Mouse (Mus musculus) lung, adult 2 months (tissue): ENCODE results near the gene Olfr243. TPM values are rescaled to one million over a fixed set of nuclear protein-coding genes. Genes with fewer than 3 reads are reported as not detected.
"Not testable (repeated sequence)": the region's sequence is repeated elsewhere in the genome, so short reads cannot be mapped to it uniquely, and the experiment has no call there.

Experiments used
- DNase-seq: peaks from one replicate; pipeline ENCODE4 v3.0.0; 2022
- H3K4me1 ChIP-seq: fragments of 200-500 bp; 2 replicates; pipeline ENCODE4 v1.6.1; 2011; ENCODE audit warnings: low read length; ENCODE audit not compliant: control insufficient read depth, insufficient read depth
- H3K4me3 ChIP-seq: fragments of 200-500 bp; replicated peaks from 2 replicates; pipeline ENCODE3; 2011; ENCODE audit warnings: low read depth, mild to moderate bottlenecking, control low read depth, low read length; ENCODE audit errors: extremely low read depth
- CTCF ChIP-seq: fragments of 200-500 bp; IDR thresholded peaks from 2 replicates; pipeline ENCODE4 v1.5.1; 2011; ENCODE audit warnings: mild to moderate bottlenecking, low read length, control low read depth; ENCODE audit not compliant: insufficient read depth
- POLR2A ChIP-seq: fragments of 200-500 bp; IDR thresholded peaks from 2 replicates; pipeline ENCODE4 v1.6.1; 2011; ENCODE audit warnings: low read depth, mild to moderate bottlenecking, control low read depth, low read length, borderline replicate concordance; ENCODE audit errors: extremely low read depth
- WGBS: fragments of 180-500 bp; shearing (Covaris S2); methylation state at CpG from one replicate; pipeline ENCODE4 v1.1.7; 2018; 5-methylcytosine and 5-hydroxymethylcytosine counted together
- polyA plus RNA-seq: library from polyadenylated mRNA; depleted of rRNA; stranded (reverse); fragments of >200 nt; gene quantifications from 2 replicates; pipeline ENCODE4 v1.2.3, GENCODE M21; 2012; rRNA removed

The Olfr243 gene
- polyA plus RNA-seq, result not detected in 2 replicates

- TF ChIP-seq CTCF (no peak), POLR2A (no peak)
- Histone ChIP-seq H3K4me3 (no peak within 1 kb of the TSS), H3K4me1 (no peaks in the 10 kb centered on the region)
- DNase-seq, result no peak
These were observed at the start of gene Olfr243 for GRCm38 (mm10) chr7:103714371-103714770. Olfr243 (plus strand) TSS chr7:103714671.

GRCm38 (mm10) chr7:103671091-103671490, 43.4 kb upstream of the Olfr243 start, which contains the start of gene Olfr624:
Olfr624 (minus strand) TSS chr7:103671191.
- no peak within 1 kb of the TSS for H3K4me3 ChIP-seq
- no peak for TF ChIP-seq CTCF
- TF ChIP-seq POLR2A, result no peak
- WGBS, result 88% methylated on average over 2 of the region's 2 CpGs
- DNase-seq, result no peak
- no peaks in the 10 kb centered on the region for H3K4me1 ChIP-seq

DNA sequence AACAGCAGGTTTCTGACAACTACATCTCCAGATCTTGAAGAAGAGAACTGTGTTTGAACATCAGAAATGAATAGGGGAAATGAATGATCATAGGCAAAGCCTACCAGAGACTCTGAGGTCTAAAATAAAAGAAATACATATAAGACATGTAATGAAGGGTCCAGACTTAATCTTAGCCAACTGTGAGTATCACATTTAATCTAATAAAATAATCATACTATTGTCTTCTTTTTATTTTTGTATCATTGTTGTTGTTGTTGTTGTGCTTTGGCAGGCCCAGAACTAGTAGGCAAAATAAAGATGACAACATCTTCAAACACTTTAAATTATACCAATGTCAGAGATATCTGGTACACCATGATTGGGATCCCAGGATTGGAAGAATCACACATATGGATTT, 32.1 kb upstream of the Olfr243 start, which contains the start of gene Olfr625-ps1:
Olfr625-ps1 (plus strand) TSS at position 301 of the 400 bp plus-strand sequence.
- DNase-seq, result no peak
- Histone ChIP-seq H3K4me1 (no peaks in the 10 kb centered on the region), H3K4me3 (no peak within 1 kb of the TSS)
- no peak for TF ChIP-seq POLR2A
- TF ChIP-seq CTCF, result no peak

GRCm38 (mm10) chr7:103699469-103699868, 15.0 kb upstream of the Olfr243 start:
- TF ChIP-seq POLR2A (no peak), CTCF (no peak)
- 85% methylated on average over 4 of the region's 4 CpGs for WGBS
- no peaks in the 10 kb centered on the region for H3K4me1 ChIP-seq
- H3K4me3 ChIP-seq, result no peak overlapping the region
- no peak for DNase-seq

DNA sequence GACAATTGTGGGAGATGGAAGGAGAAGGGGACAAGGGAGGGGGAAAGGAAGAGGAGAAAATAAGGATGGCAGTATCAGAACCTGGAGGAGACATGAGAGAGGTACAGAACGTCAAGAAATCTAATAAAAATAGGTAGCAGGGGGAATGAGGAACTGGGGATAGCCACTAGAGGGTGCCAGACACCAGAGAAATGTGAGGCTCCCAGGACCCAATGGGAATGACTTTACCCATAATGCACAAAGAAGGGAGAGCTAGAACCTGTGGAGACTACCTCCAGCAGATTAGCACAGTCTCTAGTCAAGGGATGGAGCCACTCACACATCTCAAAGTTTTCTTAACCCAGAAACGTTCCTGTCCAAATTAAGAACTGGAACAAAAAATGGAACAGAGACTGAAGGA, 2.4 kb upstream of the Olfr243 start:
- no peak for DNase-seq
- TF ChIP-seq CTCF (no peak), POLR2A (no peak)
- WGBS, result 29% methylated on average over 2 of the region's 2 CpGs

DNA sequence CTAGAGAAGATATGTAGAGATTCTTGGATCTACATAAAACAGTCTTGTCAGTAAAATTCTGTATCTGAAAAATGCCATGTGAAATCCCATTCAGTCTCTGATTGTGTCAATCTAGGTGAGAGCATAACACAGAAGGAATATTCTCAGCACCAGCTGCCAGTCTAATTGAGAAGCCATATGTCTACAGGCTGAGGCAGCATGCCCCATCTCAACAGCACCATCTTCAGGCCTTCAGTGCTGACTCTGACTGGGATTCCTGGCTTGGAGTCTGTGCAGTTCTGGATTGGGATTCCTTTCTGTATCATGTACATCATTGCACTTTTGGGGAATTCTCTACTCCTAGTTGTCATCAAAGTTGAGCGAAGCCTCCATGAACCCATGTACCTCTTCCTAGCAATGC, 1.9 kb downstream of the Olfr243 start:
- not testable (repeated sequence) for H3K4me1 ChIP-seq, DNase-seq, H3K4me3 ChIP-seq
- WGBS, result 94% methylated on average over 1 of the region's 1 CpGs

More for the DNA sequence above, 2.4 kb upstream of the Olfr243 start:
- Histone ChIP-seq H3K4me3 (no peak overlapping the region), H3K4me1 (no peaks in the 10 kb centered on the region)

DNA sequence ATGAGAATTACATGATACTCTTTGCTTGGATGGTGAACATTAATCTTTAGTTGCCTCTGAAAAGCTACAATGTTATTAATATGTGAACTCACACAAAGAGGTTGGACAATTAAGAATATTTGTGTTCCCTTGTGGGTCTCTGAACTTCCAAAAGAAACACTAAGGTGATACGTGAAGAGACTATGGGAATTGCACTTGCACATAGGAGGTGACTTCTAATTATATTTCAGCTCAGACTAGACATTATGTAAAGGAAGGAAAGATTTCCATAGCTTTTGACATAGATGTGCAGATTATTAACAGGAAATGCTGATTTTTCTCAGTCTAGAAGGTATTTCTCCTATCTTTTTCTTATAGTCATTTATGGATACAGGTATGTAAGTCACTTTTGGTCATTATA, 15.6 kb downstream of the Olfr243 start, which contains the start of gene Olfr628:
Olfr628 (plus strand) TSS at position 301 of the 400 bp plus-strand sequence.
- WGBS, result 77% methylated on average over 1 of the region's 1 CpGs
- no peaks in the 10 kb centered on the region for H3K4me1 ChIP-seq
- no peak for TF ChIP-seq POLR2A
- TF ChIP-seq CTCF, result no peak
- no peak for DNase-seq
- no peak within 1 kb of the TSS for H3K4me3 ChIP-seq

DNA sequence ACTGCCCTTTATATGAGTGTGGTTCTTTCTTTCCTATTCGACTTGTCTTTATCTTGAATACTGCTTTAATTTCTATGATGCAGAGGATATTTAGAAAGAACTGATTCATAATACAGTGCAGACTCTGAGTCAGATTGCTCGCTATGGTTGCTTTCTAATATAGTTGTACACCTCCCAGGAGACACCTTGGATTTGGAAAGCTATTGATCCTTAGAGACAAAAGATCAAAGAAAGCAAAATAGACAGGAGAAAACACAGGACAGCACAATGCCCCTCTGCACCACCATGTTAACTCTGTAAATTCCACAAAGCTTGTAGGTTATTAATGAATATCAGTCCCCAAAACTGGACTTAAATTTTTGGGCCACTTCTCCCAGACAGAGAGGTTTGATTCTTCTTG, 30.4 kb downstream of the Olfr243 start, which contains the start of gene Olfr629:
Olfr629 (minus strand) TSS at position 101 of the 400 bp plus-strand sequence.
- 73% methylated on average over 2 of the region's 2 CpGs for WGBS
- no peak for DNase-seq
- H3K4me1 ChIP-seq, result no peaks in the 10 kb centered on the region
- H3K4me3 ChIP-seq, result no peak within 1 kb of the TSS
- TF ChIP-seq CTCF (no peak), POLR2A (no peak)

- Histone ChIP-seq H3K4me1 (no peaks in the 10 kb centered on the region), H3K4me3 (no peak within 1 kb of the TSS)
- DNase-seq, result no peak
- TF ChIP-seq CTCF (no peak), POLR2A (no peak)
- 41% methylated on average over 2 of the region's 2 CpGs for WGBS
These were observed 42.8 kb downstream of the Olfr243 start, which contains the start of gene Olfr630 for GRCm38 (mm10) chr7:103757233-103757632. Olfr630 (minus strand) TSS chr7:103757333.

GRCm38 (mm10) chr7:103762212-103762611, 47.7 kb downstream of the Olfr243 start:
- DNase-seq, H3K4me3 ChIP-seq, H3K4me1 ChIP-seq: not testable (repeated sequence)
- WGBS, result 58% methylated on average over 6 of the region's 6 CpGs

- H3K4me3 ChIP-seq, H3K4me1 ChIP-seq, DNase-seq: not testable (repeated sequence)
- WGBS, result 74% methylated on average over 6 of the region's 6 CpGs
These were observed 53.2 kb downstream of the Olfr243 start for GRCm38 (mm10) chr7:103767687-103768086.

Other genes with a start within 250 kb of the Olfr243 start
- gene Olfr608, start 244.8 kb upstream of the Olfr243 start, polyA plus RNA-seq, result not detected in 2 replicates
- gene Olfr609, start 216.6 kb upstream of the Olfr243 start, polyA plus RNA-seq, result not detected in 2 replicates
- not detected in 2 replicates for gene Olfr610, start 202.5 kb upstream of the Olfr243 start, polyA plus RNA-seq
- gene Olfr611, start 193.8 kb upstream of the Olfr243 start, polyA plus RNA-seq, result not detected in 2 replicates
- gene Olfr612, start 172.0 kb upstream of the Olfr243 start, polyA plus RNA-seq, result not detected in 2 replicates
- gene Olfr613, start 166.6 kb upstream of the Olfr243 start, polyA plus RNA-seq, result not detected in 2 replicates
- not detected in 2 replicates for gene Olfr615, start 158.6 kb upstream of the Olfr243 start, polyA plus RNA-seq
- not detected in 2 replicates for gene Olfr616, start 145.5 kb upstream of the Olfr243 start, polyA plus RNA-seq
- not detected in 2 replicates for gene Olfr617, start 141.6 kb upstream of the Olfr243 start, polyA plus RNA-seq
- gene Olfr618, start 124.6 kb upstream of the Olfr243 start, polyA plus RNA-seq, result not detected in 2 replicates
- gene Olfr619, start 114.1 kb upstream of the Olfr243 start, polyA plus RNA-seq, result not detected in 2 replicates
- not detected in 2 replicates for gene Olfr620, start 102.1 kb upstream of the Olfr243 start, polyA plus RNA-seq
- gene Olfr622, start 72.0 kb upstream of the Olfr243 start, polyA plus RNA-seq, result not detected in 2 replicates
- not detected in 2 replicates for gene Olfr623, start 51.0 kb upstream of the Olfr243 start, polyA plus RNA-seq
- gene Olfr624, start 43.5 kb upstream of the Olfr243 start, polyA plus RNA-seq, result not detected in 2 replicates
- not detected in 2 replicates for gene Olfr625-ps1, start 32.0 kb upstream of the Olfr243 start, polyA plus RNA-seq
- gene Olfr628, start 15.7 kb downstream of the Olfr243 start, polyA plus RNA-seq, result not detected in 2 replicates
- not detected in 2 replicates for gene Olfr629, start 30.3 kb downstream of the Olfr243 start, polyA plus RNA-seq
- not detected in 2 replicates for gene Olfr630, start 42.7 kb downstream of the Olfr243 start, polyA plus RNA-seq
- gene Olfr69, start 56.9 kb downstream of the Olfr243 start, polyA plus RNA-seq, result not detected in 2 replicates
- gene Olfr68, start 65.0 kb downstream of the Olfr243 start, polyA plus RNA-seq, result not detected in 2 replicates
- not detected in 2 replicates for gene Olfr67, start 77.2 kb downstream of the Olfr243 start, polyA plus RNA-seq
- 1,037 and 2,074 TPM in 2 replicates for gene Hbb-bt, start 99.3 kb downstream of the Olfr243 start, polyA plus RNA-seq
- gene Hbb-bs, start 113.4 kb downstream of the Olfr243 start, polyA plus RNA-seq, result 9,354 and 20,945 TPM in 2 replicates
- gene Hbb-bh2, start 125.8 kb downstream of the Olfr243 start, polyA plus RNA-seq, result not detected in 2 replicates
- gene Hbb-bh1, start 128.5 kb downstream of the Olfr243 start, polyA plus RNA-seq, result not detected in 2 replicates
- 0.37 TPM in 1 of 2 replicates, not detected in the other for gene Hbb-y, start 138.5 kb downstream of the Olfr243 start, polyA plus RNA-seq
- not detected in 2 replicates for gene Olfr66, start 171.6 kb downstream of the Olfr243 start, polyA plus RNA-seq
- gene Olfr64, start 179.8 kb downstream of the Olfr243 start, polyA plus RNA-seq, result not detected in 2 replicates
- gene Olfr65, start 188.8 kb downstream of the Olfr243 start, polyA plus RNA-seq, result not detected in 2 replicates
- gene Olfr631, start 214.2 kb downstream of the Olfr243 start, polyA plus RNA-seq, result not detected in 2 replicates
- gene Olfr632, start 219.7 kb downstream of the Olfr243 start, polyA plus RNA-seq, result not detected in 2 replicates
- not detected in 2 replicates for gene Olfr633, start 229.8 kb downstream of the Olfr243 start, polyA plus RNA-seq